Mouse (Mus musculus): ENCODE data around the gene Bub1b.

GRCm38 (mm10) chr2:118658457-118658856 is 60.4 kb downstream of the Bub1b start:
- TF ChIP-seq POLR2A (IDR thresholded peaks at IDR 0.05; ENCODE audit: borderline replicate concordance, insufficient read depth, low read length) (no peak), CTCF (IDR thresholded peaks at IDR 0.05; ENCODE audit: borderline replicate concordance, insufficient read depth, low read depth, low read length) (no peak)

Data from cerebellum, adult 2 months (tissue).